Mouse (Mus musculus): ENCODE results near the gene Mdfi. TPM values are rescaled to one million over a fixed set of nuclear protein-coding genes. Genes with fewer than 3 reads are reported as not detected.
A peak's percentile ranks its signal among the peaks of the same experiment; 100 is the strongest.

Gene Mdfi
- total RNA-seq, 2 experiments from 2014 or later = 2.8 to 3.9 TPM

GRCm38 (mm10) chr17:47768707-47769276, 65.7 kb downstream of the Mdfi start:
- intact Hi-C loops (cut with DNase I) = no loop called here
- peak; percentile 64 to 65 for DNase-seq

GRCm38 (mm10) chr17:47767456-47768141, 66.9 kb downstream of the Mdfi start:
- DNase-seq = no peak
- intact Hi-C loops (cut with DNase I) = no loop called here

- intact Hi-C loops (cut with DNase I) = no loop called here
- no peak for DNase-seq
Observed at GRCm38 (mm10) chr17:47767081-47767455, 67.4 kb downstream of the Mdfi start.

GRCm38 (mm10) chr17:47766407-47767043, 68.0 kb downstream of the Mdfi start:
- DNase-seq = no peak
- intact Hi-C loops (cut with DNase I) = no loop called here

- intact Hi-C loops (cut with DNase I) = no loop called here
- no peak for DNase-seq
Observed at GRCm38 (mm10) chr17:47765986-47766385, 68.5 kb downstream of the Mdfi start.

Other genes with a start within 250 kb of the Mdfi start
- gene Bysl, start 223.2 kb downstream of the Mdfi start, total RNA-seq (2021) = 10 to 100 TPM; 14.0 to 15.8 TPM
- gene Med20, start 223.1 kb downstream of the Mdfi start, total RNA-seq (2021) = 10 to 100 TPM; 18.7 to 20.8 TPM
- 1 to 10 TPM; 1.9 to 2.5 TPM for gene Gm20517, start 223.1 kb downstream of the Mdfi start, total RNA-seq (2021)
- gene Usp49, start 204.0 kb downstream of the Mdfi start, total RNA-seq (2021) = 1 to 10 TPM; 4.4 to 4.5 TPM
- 100 to 1,000 TPM; 129 TPM for gene Tomm6, start 146.3 kb downstream of the Mdfi start, total RNA-seq (2021)
- gene Frs3, start 145.7 kb downstream of the Mdfi start, total RNA-seq (2021) = 1 to 10 TPM; 3.3 to 5.4 TPM
- gene Gm21981, start 140.2 kb downstream of the Mdfi start, total RNA-seq (2021) = under 1 TPM; 0.74 to 0.78 TPM
- 1 to 10 TPM; 3.8 to 5.4 TPM for gene Prickle4, start 140.0 kb downstream of the Mdfi start, total RNA-seq (2021)
- not detected for gene Pgc, start 107.8 kb downstream of the Mdfi start, total RNA-seq (2021)
- gene Tfeb, start 97.7 kb downstream of the Mdfi start, total RNA-seq (2021) = 10 to 100 TPM; 46.8 to 49.3 TPM
- 10 to 100 TPM; 12.2 to 13.6 TPM for gene Foxp4, start 90.0 kb upstream of the Mdfi start, total RNA-seq (2021)
- gene 1700122O11Rik, start 203.6 kb upstream of the Mdfi start, total RNA-seq (2021) = not detected

Data from heart, postnatal 14 days (tissue).